Mouse (Mus musculus): ENCODE data around the gene Mospd3.
"Not testable (repeated sequence)": the region's sequence is repeated elsewhere in the genome, so short reads cannot be mapped to it uniquely, and the experiment has no call there.

Mospd3 gene

DNA sequence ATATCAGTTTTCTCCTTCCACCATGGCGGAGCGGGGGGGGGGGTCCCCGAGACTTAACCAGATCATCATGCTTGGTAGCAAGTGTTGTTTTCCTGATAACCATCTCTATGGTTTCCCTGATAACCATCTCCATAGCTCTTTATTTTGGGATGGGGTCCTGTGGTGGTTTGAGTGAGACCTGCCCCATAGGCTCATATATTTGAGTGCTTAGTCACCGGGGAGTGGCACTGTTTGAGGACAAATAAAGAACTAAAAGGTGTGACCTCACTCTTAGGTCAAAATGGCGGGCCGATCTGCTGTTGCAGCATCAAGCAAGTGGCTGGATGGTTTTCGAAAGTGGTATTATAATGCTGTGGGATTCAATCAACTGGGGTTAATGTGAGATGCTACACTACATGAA is 14.5 kb upstream of the Mospd3 start:
- peak; percentile 78 for DNase-seq (ENCODE audit: low read depth, low spot score)

DNA sequence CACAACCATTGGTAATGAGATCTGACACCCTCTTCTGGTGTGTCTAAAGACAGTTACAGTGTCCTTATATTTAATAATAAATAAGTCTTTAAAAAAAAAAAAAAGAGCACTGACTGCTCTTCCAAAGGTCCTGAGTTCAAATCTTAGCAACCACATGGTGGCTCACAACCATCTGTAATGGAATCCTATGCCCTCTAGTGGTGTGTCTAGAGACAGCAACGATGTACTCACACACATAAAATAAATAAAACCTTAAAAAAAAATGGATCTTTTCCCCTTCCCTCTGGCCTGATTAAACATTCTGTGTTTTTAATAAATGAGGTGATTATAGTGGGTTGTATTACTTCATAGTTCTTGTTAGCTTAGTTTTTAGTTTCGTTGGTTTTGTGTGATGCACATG is 14.1 kb upstream of the Mospd3 start:
- DNase-seq (ENCODE audit: low read depth, low spot score) = not testable (repeated sequence)

DNA sequence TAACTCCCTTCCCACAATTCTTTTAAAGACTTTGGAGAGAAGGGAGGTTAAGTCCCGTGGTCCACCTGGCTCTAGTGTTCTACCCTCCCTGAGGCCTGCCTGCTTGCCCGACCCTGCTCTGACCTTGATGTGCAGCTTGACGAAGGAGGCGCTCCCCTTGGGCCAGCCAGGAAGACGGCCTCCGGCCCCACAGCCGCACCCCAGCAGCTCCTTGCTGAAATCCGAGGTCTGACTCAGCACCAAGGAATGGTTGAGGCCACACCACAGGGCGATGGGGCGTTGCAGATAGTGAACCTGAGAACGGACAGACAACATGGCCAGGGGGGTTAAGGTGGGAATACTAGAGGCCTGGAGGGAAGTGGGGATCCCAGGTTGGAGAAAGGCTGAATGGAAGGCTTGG is 12.7 kb upstream of the Mospd3 start, which contains the start of gene Pcolce:
Pcolce (minus strand) TSS at position 235 of the 400 bp plus-strand sequence.
- peak; percentile 84 for DNase-seq (ENCODE audit: low read depth, low spot score)

DNA sequence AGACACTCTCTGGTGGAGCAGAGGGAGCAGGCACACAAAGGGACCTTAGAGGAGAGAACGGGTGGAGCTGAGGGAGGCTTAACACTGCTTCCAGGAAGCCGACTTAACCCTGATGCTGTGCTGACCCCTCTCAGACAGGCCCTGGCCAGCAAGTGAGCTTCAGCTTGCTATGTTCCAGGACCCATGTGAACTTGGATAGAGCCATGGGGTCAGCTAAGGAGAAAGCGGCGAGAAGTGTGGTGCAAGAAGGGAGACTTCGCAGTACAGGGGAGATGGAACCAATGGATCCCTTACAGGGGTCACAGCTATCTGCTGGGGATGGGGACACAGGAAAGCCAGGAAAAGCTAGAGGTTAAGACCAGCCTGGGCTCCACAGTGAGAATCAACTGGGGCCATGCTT is 12.2 kb upstream of the Mospd3 start:
- DNase-seq (ENCODE audit: low read depth, low spot score) = no peak

DNA sequence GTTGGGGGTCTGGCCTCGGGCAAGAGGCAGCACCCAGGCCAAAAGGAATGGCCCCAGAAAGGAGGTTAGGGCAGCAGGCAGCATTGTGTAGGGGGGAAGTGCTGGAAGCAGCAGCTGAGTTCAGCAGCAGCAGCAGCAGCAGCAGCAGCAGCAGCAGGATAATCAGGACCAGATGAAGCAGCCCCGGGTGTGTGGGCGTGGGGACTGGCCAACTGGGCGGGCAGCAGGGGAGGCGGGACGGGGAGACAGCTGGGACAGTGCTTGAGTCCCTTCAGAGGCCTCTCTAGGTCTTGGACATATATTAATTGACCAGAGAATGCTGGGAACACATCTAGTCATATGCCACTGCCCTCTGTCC is 10.4 kb upstream of the Mospd3 start:
- no peak for DNase-seq (ENCODE audit: low read depth, low spot score)

DNA sequence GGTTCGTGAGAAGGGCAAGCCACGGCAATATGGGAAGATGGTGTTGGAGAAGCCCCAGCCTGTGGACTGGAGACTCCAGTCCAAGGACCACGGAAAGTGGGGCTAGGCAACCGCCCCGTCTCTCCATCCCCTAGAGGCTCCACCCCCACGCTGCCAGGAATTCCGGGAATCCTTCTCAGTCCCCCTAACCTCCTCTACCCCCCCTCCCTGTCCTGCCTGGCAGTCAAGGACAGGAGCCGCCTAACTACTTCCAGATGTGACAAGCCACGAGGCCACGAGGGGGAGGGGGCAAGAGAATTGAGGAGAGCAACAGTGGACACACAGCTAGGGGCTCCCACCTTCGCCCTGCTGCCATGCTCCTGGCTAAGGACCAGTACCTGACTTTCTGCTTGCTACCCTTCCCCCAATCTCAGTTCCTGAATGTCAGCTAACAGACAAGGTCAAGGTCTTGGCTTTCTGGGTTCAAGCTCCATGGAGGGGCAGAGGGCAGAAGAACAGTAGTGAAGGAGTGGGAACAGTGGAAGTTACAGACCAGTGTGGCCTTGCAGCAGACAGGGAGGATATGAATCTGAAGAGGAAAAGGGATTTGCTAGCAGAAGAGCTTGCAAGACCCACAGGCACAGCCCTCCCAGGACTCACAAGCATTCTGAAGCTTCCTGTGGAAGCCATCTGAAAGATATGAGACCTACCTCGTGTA is 9.8 kb upstream of the Mospd3 start:
- DNase-seq (ENCODE audit: low read depth, low spot score) = peak; percentile 95

DNA sequence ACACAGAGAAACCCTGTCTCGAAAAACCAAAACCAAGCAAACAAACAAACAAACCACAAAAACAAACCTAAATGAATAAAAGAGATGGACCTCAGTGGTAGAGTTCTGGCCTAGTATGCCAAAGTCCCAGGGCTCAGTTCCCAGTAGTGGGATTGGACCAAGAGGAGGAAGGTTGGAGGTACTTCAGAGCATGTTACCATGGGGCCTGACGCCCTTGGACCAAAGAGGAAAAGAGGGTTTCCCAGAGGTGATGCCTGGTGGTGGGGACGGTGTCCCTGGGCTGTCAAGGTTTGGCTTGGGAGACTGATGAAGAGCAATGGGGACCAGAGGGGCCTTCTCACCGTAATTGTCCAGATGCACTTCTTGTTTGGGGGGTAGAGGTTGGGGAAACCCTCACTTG is 9.2 kb upstream of the Mospd3 start:
- no peak for DNase-seq (ENCODE audit: low read depth, low spot score)

DNA sequence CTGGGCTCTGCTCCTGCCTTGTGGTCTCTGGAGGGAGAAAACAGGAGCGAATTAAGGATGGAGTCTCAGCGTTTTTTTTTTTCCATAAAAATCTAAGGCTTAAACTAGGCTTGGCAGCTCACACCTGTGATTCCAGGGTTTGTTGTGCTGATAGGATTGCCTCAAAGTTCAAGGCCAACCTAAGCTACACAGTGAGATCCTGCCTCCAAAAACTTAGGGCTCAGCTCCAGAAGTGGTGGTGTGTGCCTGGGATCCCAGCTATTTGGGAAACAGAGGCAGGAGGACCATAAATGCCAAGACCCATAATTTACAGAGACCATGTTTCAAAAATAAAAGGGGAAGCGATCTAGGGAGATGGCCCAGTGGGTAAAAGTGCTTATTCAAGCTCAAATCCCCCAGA is 8.4 kb upstream of the Mospd3 start:
- DNase-seq (ENCODE audit: low read depth, low spot score) = no peak

DNA sequence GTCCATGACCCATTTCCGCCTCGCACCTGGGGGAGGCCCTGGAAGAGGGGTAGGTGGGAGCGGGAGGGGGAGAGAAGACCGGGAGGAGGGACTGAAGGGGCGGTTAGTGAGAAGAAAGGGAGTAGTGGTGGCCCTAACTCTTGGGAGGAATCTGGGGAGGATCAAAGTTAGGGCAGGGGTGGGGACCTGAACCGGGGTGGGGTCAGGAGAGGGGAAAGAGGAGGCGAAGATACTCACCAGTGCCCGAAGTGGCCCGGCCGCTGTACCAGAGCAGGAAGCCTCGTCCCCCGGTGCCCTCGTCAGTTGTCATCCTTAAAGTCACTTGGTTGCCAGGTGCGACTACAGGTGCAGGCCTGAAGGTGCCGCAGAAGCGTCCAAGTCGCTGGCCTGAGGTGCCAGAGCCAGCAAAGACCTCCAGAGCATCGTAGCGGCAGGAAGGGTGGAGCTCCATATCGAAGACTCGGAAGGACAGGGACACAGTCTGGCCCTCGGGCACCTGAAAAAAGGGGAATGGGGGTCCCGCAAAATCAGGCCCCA is 7.9 kb upstream of the Mospd3 start:
- peak; percentile 66 for DNase-seq (ENCODE audit: low read depth, low spot score)

DNA sequence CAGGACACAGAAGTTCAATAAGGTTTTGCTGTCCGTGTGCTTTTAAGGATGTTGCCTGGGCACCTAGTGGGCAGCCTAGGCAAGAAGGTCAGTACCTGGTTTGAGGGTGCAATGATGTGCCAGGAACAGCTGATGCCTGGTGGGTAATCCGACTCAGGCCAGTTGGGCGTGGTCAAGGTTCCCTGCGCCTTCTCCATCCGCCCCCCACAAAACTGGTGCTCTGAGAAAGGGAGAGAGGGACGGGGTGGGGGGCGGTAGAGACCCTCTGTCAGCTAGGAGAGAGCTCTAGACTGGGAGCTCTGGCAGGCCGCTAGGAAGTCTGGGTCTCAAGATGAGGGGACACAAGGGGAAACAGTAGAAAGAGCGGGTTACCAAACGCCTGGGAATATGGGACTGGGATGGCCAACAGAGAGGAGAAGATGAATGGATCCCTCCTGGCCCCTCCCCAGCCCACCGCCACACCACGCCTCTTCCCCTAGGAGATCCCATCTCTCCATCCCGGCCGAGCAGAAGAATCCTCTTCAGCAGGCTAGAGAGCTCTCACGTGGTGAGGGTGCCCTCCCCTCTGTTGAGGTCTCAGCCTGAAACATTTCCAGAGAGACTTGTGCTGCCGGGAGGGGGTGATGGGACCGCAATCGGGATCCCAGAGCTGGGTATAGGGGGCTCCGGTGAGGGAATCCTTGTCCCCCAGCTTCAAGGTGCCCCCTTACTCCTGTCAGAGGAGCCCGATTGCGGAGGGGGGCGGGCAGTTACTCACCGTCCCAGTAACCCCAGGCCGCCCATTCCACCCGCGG is 7.2 kb upstream of the Mospd3 start:
- peak; percentile 89 for DNase-seq (ENCODE audit: low read depth, low spot score)

DNA sequence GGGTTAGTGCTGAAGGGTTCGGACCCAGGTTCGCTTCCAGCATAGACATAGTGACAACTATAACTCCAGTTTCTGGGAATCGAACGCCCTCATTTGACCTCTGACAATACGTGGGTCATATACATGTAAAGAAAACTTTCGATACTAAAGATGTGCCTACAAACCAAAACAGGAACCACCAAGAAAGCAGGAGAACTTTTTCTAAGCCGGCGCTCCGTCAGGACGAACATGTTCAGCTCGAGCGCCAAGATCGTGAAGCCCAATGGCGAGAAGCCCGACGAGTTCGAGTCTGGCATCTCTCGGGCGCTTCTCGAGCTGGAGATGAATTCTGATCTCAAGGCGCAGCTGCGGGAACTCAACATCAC is 489 bp upstream of the Mospd3 start:
- peak; percentile 73 for DNase-seq (ENCODE audit: low read depth, low spot score)

DNA sequence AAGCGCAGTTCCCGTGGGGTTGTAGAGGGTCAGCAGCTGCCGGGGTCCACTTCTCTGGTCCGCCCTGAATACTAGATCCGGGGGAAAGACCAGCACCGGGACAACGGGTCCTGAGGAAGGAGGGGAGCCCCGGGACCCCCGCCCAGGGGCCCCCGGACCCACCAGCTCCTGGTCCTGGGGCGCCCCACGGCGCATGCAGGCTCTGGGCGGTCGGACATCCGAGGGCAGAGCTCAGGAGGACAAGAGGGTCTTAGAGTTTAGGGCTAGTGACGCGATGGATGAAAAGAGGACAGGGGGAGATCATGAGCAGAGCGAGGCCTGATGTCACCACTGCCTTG is 608 bp downstream of the Mospd3 start:
- DNase-seq (ENCODE audit: low read depth, low spot score) = no peak

DNA sequence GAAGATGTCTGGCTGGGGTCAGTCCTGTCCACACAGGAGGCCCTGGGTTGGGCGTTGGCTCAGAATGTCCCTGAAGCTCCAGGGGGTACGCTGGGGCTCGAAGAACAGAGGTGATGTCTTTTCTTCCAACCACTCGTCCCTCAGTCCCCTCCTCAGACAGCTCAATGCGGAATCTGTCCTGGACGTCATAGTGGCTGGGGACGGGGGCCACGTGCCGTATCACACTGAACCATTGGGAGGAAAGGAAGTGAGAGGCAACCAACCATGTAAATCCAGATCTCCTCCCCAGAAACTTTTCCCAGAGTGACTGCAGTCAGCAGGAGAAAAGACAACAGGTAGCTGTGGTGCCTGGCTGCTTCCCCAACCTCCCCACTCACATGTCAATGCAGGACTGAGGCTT is 1.3 kb downstream of the Mospd3 start:
- no peak for DNase-seq (ENCODE audit: low read depth, low spot score)

DNA sequence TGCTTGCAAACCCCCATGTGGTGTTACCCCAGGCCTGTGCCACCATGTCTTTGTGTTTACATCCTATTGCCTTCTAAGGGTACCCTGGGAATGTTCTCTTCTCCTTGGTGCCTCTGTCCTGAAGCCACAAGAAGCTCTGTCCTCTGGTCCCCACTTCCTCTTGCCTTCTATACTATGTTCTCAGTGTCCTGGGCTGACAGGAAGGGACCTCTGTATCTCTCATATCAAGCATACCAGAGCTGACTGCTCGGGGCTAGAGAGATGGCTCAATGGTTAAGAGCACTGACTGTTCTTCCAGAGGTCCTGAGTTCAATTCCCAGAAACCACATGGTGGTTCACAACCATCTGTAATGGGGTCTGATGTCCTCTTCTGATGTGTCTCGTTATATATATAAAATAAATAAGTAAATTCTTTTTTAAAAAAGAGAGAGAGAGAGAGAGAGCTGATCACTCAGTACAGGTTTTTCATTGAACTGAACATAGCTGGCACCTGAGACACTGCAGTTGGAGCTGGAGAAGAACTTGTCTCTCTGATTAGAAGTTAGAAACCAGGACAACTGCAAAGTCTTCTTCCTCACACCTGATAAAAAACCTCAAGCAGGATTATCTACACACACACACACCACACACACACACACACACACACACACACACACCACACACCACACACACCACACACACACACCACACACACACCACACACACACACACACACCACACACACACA is 2.6 kb downstream of the Mospd3 start:
- no peak for DNase-seq (ENCODE audit: low read depth, low spot score)

DNA sequence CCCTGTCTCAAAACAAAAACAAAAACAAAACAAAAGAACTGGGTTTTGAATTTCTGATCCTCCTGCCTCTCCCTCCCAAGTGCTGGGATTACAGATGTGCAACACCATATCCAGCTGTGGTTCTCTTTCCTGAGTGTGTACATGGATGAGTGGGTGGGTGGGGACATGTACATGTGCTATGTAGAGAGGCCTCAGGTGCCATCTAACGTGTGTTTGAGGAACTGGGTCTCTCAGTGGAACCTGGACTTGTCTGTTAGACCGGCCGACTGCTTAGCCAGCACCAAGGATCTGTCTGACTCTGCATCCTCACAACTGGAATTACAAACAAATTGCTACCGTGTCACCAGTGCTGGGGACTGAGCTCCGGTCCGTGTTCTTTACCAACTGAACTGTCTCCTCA is 3.2 kb downstream of the Mospd3 start:
- peak; percentile 56 for DNase-seq (ENCODE audit: low read depth, low spot score)

DNA sequence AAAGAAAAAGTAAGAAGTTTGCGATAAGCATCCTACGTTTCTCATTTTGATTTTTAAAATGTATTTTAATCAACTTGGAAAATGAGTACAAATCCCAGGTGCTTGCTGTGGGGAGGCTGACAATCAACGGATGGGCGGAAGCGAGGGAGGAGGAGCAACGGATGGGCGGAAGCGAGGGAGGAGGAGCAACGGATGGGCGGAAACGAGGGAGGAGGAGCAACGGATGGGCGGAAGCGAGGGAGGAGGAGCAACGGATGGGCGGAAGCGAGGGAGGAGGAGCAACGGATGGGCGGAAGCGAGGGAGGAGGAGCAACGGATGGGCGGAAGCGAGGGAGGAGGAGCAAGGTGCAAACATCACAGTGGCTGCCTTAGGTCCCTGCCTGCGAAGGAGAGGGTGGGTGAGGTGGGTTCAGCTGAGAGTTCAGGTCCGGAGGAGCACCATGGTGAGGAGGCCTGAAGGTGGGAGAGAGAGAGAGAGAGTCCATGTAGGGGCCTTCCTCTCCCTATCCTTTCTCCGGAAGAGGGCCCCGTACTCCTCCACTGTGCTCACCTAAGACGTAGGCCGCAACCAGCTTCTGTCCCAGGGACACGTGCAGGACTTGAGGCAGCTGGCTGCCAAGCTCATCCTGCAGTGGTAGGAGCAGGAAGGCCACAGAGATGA is 4.1 kb downstream of the Mospd3 start:
- DNase-seq (ENCODE audit: low read depth, low spot score) = peak; percentile 80

DNA sequence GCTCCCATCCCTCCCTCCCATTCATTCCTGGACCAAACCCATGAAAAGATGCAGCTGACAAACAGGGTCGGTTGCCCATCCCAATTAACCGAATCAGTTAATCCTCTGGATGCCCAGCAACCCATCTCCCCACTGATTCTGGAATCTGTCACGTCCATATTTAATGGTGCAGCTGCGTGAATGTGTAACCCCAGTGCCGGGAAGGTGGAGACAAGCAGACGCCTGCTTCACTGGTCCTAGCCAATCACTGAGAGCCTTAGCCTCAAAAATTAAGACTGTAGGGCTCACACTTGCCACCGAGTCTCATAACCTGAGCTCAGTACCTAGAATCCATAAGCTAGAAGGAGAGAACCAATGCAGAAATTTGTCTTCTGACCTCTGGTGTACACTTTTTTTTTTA is 4.9 kb downstream of the Mospd3 start:
- DNase-seq (ENCODE audit: low read depth, low spot score) = no peak

DNA sequence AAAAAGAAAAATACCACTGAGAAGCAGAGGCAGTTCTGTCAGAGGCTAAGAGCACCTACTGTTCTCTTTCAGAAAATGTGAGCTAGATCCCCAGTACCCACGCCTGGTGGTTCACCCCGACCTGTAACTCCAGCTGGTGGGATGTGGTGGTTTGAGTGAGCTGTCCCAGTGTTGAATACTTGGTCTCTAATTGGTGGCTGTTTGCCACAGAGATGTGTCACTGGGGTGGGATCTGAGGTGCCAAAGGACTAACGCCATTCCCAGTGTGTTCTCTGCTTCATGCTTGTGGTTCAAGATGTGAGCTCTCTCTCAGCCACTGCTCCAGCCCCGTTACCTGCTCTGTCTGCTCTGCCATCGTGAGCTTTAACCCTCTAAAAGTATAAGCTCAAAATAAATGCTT is 10.4 kb downstream of the Mospd3 start:
- no peak for DNase-seq (ENCODE audit: low read depth, low spot score)

DNA sequence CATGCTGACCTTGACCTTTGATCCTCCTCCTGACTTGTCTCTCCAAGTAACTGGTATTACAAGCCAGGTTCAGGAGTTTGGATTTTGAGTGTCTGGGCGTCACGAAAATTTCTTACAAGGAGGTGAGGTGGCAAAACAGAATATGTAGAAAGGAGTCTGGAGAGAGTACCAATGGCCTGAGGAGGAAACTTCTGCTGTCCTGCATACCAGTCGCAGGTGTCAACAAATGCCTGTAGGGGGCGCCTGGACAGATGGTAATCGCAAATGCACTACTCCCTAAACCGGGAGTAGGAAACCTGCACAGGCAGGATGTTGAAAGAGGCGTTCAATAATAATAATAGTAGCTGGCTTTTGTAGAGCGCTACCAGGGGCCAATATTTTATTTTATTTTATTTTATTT is 15.9 kb downstream of the Mospd3 start:
- DNase-seq (ENCODE audit: low read depth, low spot score) = peak; percentile 92

DNA sequence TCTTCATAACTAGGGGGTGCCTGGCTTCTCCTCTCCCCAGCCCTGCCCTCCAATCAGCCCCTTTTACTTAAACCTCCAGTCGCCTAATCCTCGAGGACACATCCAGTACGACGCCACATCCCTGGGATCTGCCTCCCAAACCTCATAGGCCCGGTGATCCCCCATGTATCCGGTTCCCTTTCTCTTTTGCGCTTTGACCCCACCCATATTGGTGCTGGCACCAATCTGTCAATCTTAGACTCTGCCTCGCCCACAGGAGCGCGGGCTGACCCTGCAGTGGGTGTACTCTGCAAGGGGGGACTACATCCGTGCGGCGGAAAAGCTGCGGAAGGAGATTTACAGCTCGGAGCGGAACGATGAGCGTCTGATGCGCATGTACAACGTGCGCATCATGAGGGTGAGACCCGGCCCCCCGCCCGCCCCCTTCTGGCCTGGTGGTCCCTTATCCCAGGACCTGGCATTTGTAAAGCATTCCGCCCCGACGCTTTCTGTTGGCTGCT is 17.1 kb downstream of the Mospd3 start:
- peak; percentile 46 for DNase-seq (ENCODE audit: low read depth, low spot score)

DNA sequence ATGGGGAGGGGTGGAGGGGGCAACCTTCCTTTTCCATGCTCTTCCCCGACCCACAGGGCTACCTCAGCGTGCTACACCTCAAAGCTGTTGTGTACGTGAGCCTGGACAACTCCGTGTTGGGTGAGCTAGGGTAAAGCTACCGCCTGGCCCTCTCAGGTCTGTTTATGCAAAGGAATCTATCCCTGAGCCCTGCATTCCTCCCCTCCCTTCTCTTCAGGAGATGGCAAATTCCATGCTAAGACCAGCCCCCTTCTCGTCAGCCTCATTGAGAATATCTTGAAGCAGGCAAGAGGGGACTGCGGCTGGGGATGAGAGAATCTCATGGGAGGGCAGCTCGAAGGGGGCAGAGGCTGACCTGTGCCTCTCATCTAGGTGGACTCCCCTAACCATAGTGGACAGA is 18.2 kb downstream of the Mospd3 start:
- peak; percentile 49 for DNase-seq (ENCODE audit: low read depth, low spot score)

DNA sequence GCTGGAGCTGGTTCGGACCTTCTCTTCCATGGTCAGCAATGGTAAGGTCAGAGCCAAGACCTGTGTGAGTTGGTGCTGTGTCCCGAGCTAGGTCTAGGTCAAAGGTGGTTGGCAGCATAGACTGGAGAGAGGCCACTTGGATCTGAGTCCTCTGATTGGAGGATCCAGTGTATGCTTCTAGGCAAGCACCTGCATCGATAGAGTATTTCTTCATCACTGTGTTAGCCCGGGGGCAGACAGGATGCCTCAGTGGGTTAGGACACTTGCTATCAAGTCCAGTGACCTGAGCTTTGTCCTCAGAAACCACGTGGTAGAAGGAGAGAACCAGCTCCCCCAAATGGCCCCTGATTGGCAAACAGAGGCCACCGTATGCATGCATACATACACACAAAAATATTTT is 20.6 kb downstream of the Mospd3 start:
- DNase-seq (ENCODE audit: low read depth, low spot score) = no peak
